10 mouse cellular contexts compared by ENCODE assay signal in genomic region chr8:104042434-104042833, GRCm38 (mm10). TPM values are rescaled to one million over a fixed set of nuclear protein-coding genes. Genes with fewer than 3 reads are reported as not detected.
DNase-seq lines count a peak whose midpoint lies in the region; ATAC-seq and TF ChIP-seq lines count a peak whose summit lies in the region.
"Had no signal": no experiment of that assay in that cellular context is flagged by ENCODE, and none has a peak within 500 bp of the region (broad histone marks: within the 10 kb centered on the region; RNA-seq: fewer than 3 reads in every experiment).

No protein-coding gene starts in this region.

- no peaks in the 10 kb centered on the region for H3K36me3 ChIP-seq in heart, embryonic 12.5 days
- no peaks in the 10 kb centered on the region for H3K36me3 ChIP-seq in embryonic facial prominence, embryonic 10.5 days (replicated peaks)
- H3K36me3 ChIP-seq: limb, embryonic 15.5 days had no signal

- ATAC-seq in heart, embryonic 12.5 days (ENCODE audit: insufficient number of reproducible peaks, low FRiP score), result no peak

- H3K9ac ChIP-seq in heart, embryonic 12.5 days, result no peak overlapping the region
- H3K9ac ChIP-seq: limb, embryonic 15.5 days had no signal

- H3K9me3 ChIP-seq in heart, embryonic 12.5 days (replicated peaks), result no peaks in the 10 kb centered on the region; the same call in 1 of the 2 replicates
- no peaks in the 10 kb centered on the region for H3K9me3 ChIP-seq in embryonic facial prominence, embryonic 10.5 days
- H3K9me3 ChIP-seq: limb, embryonic 15.5 days had no signal

- no peak for DNase-seq in heart, postnatal 14 days
- peak; percentile 30 to 38 for DNase-seq in B cell, adult 2 months
- DNase-seq in embryonic facial prominence, embryonic 10.5 days (ENCODE audit: low spot score), result peak; percentile 38
- DNase-seq in lung, postnatal 36 days, result peak; percentile 42
- no peak for DNase-seq in gastrocnemius, postnatal 14 days
- no peak for DNase-seq in layer of hippocampus, adult 2 months (ENCODE audit: low spot score in 2 of 2)
- no peak for DNase-seq in gastrocnemius, adult 18-20 months (ENCODE audit: low spot score)

- WGBS in heart, embryonic 12.5 days, result 15% methylated on average over 8 of the region's 8 CpGs
- 28% methylated on average over 8 of the region's 8 CpGs for WGBS in embryonic facial prominence, embryonic 10.5 days

- H3K4me1 ChIP-seq in heart, embryonic 12.5 days (replicated peaks), result peaks cover 10% of the 10 kb centered on the region
- H3K4me1 ChIP-seq in embryonic facial prominence, embryonic 10.5 days, result peaks cover 28% of the 10 kb centered on the region

- no peak for TF ChIP-seq CTCF in layer of hippocampus, adult 2 months (conservative IDR thresholded peaks at IDR 0.05)

- no peak overlapping the region for H3K27ac ChIP-seq in heart, embryonic 12.5 days (ENCODE audit: poor library complexity, severe bottlenecking)
- H3K27ac ChIP-seq in embryonic facial prominence, embryonic 10.5 days (replicated peaks), result no peak overlapping the region; the same call in 1 of the 2 replicates
- no peak overlapping the region for H3K27ac ChIP-seq in layer of hippocampus, adult 2 months
- H3K27ac ChIP-seq: limb, embryonic 15.5 days had no signal

- H3K4me2 ChIP-seq in heart, embryonic 12.5 days, result peak overlapping the region; percentile 50
- H3K4me2 ChIP-seq: limb, embryonic 15.5 days had no signal

- H3K4me3 ChIP-seq in heart, embryonic 12.5 days, result no peak overlapping the region
- H3K4me3 ChIP-seq in embryonic facial prominence, embryonic 10.5 days, result 0 out of 2 replicates have a peak overlapping the region, but pooled peaks have one; percentile 3
- no peak overlapping the region for H3K4me3 ChIP-seq in layer of hippocampus, adult 2 months
- H3K4me3 ChIP-seq: limb, embryonic 15.5 days had no signal

- no peaks in the 10 kb centered on the region for H3K27me3 ChIP-seq in heart, embryonic 12.5 days (replicated peaks)
- H3K27me3 ChIP-seq in embryonic facial prominence, embryonic 10.5 days (replicated peaks; ENCODE audit: low read depth, poor library complexity, severe bottlenecking), result no peaks in the 10 kb centered on the region
- H3K27me3 ChIP-seq: limb, embryonic 15.5 days had no signal

- intact Hi-C loops in heart, postnatal 14 days (cut with DNase I), result no loop called here
- intact Hi-C loops in gastrocnemius, postnatal 14 days (cut with DNase I; ENCODE audit: low total_unique reads), result no loop called here

RNA-seq across cellular contexts. Expression of gene Cdh5, which starts 59.0 kb away (rescaled TPM):
- 47.6 and 51.6 TPM in 2 replicates for polyA plus RNA-seq in heart, embryonic 12.5 days (2016; fragmentation: Nextera tagmentation; extraction: Ambion mirVana)
- 100 to 1,000 TPM; 234 to 242 TPM for total RNA-seq in heart, postnatal 14 days (2021)
- 15.4 and 15.6 TPM in 2 replicates for polyA plus RNA-seq in embryonic facial prominence, embryonic 10.5 days (2016; fragmentation: Nextera tagmentation; extraction: Ambion mirVana)
- total RNA-seq in gastrocnemius, postnatal 14 days (2021), result 100 to 1,000 TPM; 134 to 136 TPM
- total RNA-seq in layer of hippocampus, adult 2 months (2021), result 10 to 100 TPM in 1 of 2 experiments, 1 to 10 TPM in 1; 9.1 to 11.6 TPM
- 10 to 100 TPM; 33.7 to 40.2 TPM for total RNA-seq in gastrocnemius, adult 18-20 months (2021)
- total RNA-seq: neutrophil, adult 5-6 weeks had no signal

Comparison
In these comparisons a context has a peak if more than half of its experiments do, and no peak if none do; other contexts are left out.
1. DNase-seq: peak in B cell, adult 2 months (2 of 2), embryonic facial prominence, embryonic 10.5 days (single experiment) and lung, postnatal 36 days (single experiment); none in heart, postnatal 14 days (0 of 2), gastrocnemius, postnatal 14 days (single experiment), layer of hippocampus, adult 2 months (0 of 2) and gastrocnemius, adult 18-20 months (single experiment).